Mouse (Mus musculus) kidney, postnatal 0 days (tissue): ENCODE data around the gene Ptprn2. TPM values are rescaled to one million over a fixed set of nuclear protein-coding genes. Genes with fewer than 3 reads are reported as not detected.
A peak's percentile ranks its signal among the peaks of the same experiment; 100 is the strongest.

Experiments used
- ATAC-seq: fragments of 200-750 bp; cut with Nextera tagmentation; replicated peaks from 2 replicates; pipeline ENCODE4 v1.8.0; 2017; ENCODE audit warnings: low read depth, moderate number of reproducible peaks, moderate TSS enrichment, moderate library complexity; ENCODE audit not compliant: low FRiP score
- DNase-seq: peaks from one replicate; pipeline ENCODE4 v3.0.0-alpha.2; 2016; ENCODE audit warnings: low spot score
- H3K27ac ChIP-seq: fragments of 300-500 bp; sonication (generic); 2 replicates; pipeline ENCODE4 v1.5.1; 2014; ENCODE audit warnings: mild to moderate bottlenecking
- H3K27me3 ChIP-seq: fragments of 300-500 bp; sonication (generic); 2 replicates; pipeline ENCODE4 v1.6.1; 2014; ENCODE audit warnings: low read length, mixed read lengths; ENCODE audit not compliant: insufficient read depth
- H3K36me3 ChIP-seq: fragments of 300-500 bp; sonication (generic); 2 replicates; pipeline ENCODE4 v1.6.1; 2014; ENCODE audit warnings: low read length, mixed read lengths; ENCODE audit not compliant: insufficient read depth
- H3K4me1 ChIP-seq: fragments of 300-500 bp; sonication (generic); replicated peaks from 2 replicates; pipeline ENCODE4 v1.6.1; 2014; ENCODE audit warnings: antibody characterized with exemption, low read length, mixed read lengths; ENCODE audit not compliant: insufficient read depth
- H3K4me2 ChIP-seq: fragments of 300-500 bp; sonication (generic); 2 replicates; pipeline ENCODE4 v1.6.1; 2014; ENCODE audit warnings: mild to moderate bottlenecking, low read length, moderate library complexity, mixed read lengths
- H3K4me3 ChIP-seq: fragments of 300-500 bp; sonication (generic); replicated peaks from 2 replicates; pipeline ENCODE4 v1.5.1; 2014; ENCODE audit warnings: low read depth, low read length
- H3K9ac ChIP-seq: fragments of 300-500 bp; sonication (generic); 2 replicates; pipeline ENCODE4 v1.6.1; 2014; ENCODE audit warnings: low read depth, low read length
- H3K9me3 ChIP-seq: fragments of 300-500 bp; sonication (generic); replicated peaks from 2 replicates; pipeline ENCODE4 v1.6.1; 2016; ENCODE audit warnings: low read length, inconsistent platforms, mixed read lengths
- CTCF ChIP-seq: IDR thresholded peaks from 2 replicates; pipeline ENCODE4 v1.5.1; 2016; ENCODE audit warnings: antibody characterized with exemption, low read depth, mild to moderate bottlenecking, moderate library complexity
- WGBS: fragments of 180-500 bp; shearing (Covaris S2); extraction: QIAGEN DNeasy Blood & Tissue Kit; methylation state at CpG from one replicate; pipeline ENCODE4 v1.1.7; 2014; 5-methylcytosine and 5-hydroxymethylcytosine counted together
- polyA plus RNA-seq: library from polyadenylated mRNA; unstranded; fragments of >200 nt; fragmentation: Nextera tagmentation; extraction: Ambion mirVana; gene quantifications from 2 replicates; pipeline ENCODE4 v1.2.1, GENCODE M21; 2015

Gene Ptprn2
- polyA plus RNA-seq, 1 experiment from 2014 or later: 0.03 TPM

- Histone ChIP-seq H3K36me3 (no peaks in the 10 kb centered on the region), H3K9me3 (no peaks in the 10 kb centered on the region), H3K27ac (no peak overlapping the region), H3K4me3 (no peak overlapping the region), H3K27me3 (peaks cover 11% of the 10 kb centered on the region; the same call in 1 of the 2 replicates), H3K9ac (no peak overlapping the region), H3K4me2 (no peak overlapping the region), H3K4me1 (peaks cover 5% of the 10 kb centered on the region; the same call in 1 of the 2 replicates)
- ATAC-seq (no peak), DNase-seq (no peak)
- no peak for TF ChIP-seq CTCF
- 70% methylated on average over 1 of the region's 1 CpGs for WGBS
Measured at GRCm38 (mm10) chr12:116481921-116482320, 3.6 kb upstream of the Ptprn2 start.

GRCm38 (mm10) chr12:116483581-116483980, 1.9 kb upstream of the Ptprn2 start:
- peaks cover 5% of the 10 kb centered on the region; the same call in 1 of the 2 replicates for H3K4me1 ChIP-seq
- H3K9me3 ChIP-seq: no peaks in the 10 kb centered on the region
- ATAC-seq (no peak), DNase-seq (no peak)
- H3K9ac ChIP-seq: no peak overlapping the region
- no peak for TF ChIP-seq CTCF
- H3K27ac ChIP-seq: no peak overlapping the region
- no peak overlapping the region for H3K4me2 ChIP-seq
- 44% methylated on average over 2 of the region's 2 CpGs for WGBS
- no peak overlapping the region for H3K4me3 ChIP-seq
- H3K27me3 ChIP-seq: peaks cover 11% of the 10 kb centered on the region; the same call in 1 of the 2 replicates
- H3K36me3 ChIP-seq: no peaks in the 10 kb centered on the region

- no peak overlapping the region for H3K4me3 ChIP-seq
- WGBS: 79% methylated on average over 8 of the region's 8 CpGs
- H3K36me3 ChIP-seq: no peaks in the 10 kb centered on the region
- H3K27ac ChIP-seq: no peak overlapping the region
- H3K4me2 ChIP-seq: peak overlapping the region; percentile 94; the same call in 1 of the 2 replicates
- peaks cover 5% of the 10 kb centered on the region; the same call in 1 of the 2 replicates for H3K4me1 ChIP-seq
- no peaks in the 10 kb centered on the region for H3K9me3 ChIP-seq
- no peak for DNase-seq
- ATAC-seq: 0 out of 2 replicates have a peak, but pooled peaks have one; percentile 1
- TF ChIP-seq CTCF: no peak
- H3K9ac ChIP-seq: no peak overlapping the region
- peaks cover 11% of the 10 kb centered on the region; the same call in 1 of the 2 replicates for H3K27me3 ChIP-seq
Measured at GRCm38 (mm10) chr12:116484991-116485390, 529 bp upstream of the Ptprn2 start.

GRCm38 (mm10) chr12:116486404-116486730, 847 bp downstream of the Ptprn2 start:
- Histone ChIP-seq H3K4me3 (peak overlapping the region; percentile 37), H3K4me1 (peaks cover 5% of the 10 kb centered on the region; the same call in 1 of the 2 replicates), H3K27me3 (peaks cover 11% of the 10 kb centered on the region; the same call in 1 of the 2 replicates), H3K9me3 (no peaks in the 10 kb centered on the region), H3K36me3 (no peaks in the 10 kb centered on the region), H3K4me2 (peak overlapping the region; percentile 94), H3K27ac (no peak overlapping the region), H3K9ac (no peak overlapping the region)
- DNase-seq (no peak), ATAC-seq (no peak)
- WGBS: 7% methylated on average over 10 of the region's 10 CpGs
- no peak for TF ChIP-seq CTCF

- no peak overlapping the region for H3K9ac ChIP-seq
- no peak overlapping the region for H3K27ac ChIP-seq
- H3K4me1 ChIP-seq: peaks cover 5% of the 10 kb centered on the region; the same call in 1 of the 2 replicates
- ATAC-seq (no peak), DNase-seq (no peak)
- H3K36me3 ChIP-seq: no peaks in the 10 kb centered on the region
- H3K27me3 ChIP-seq: peaks cover 11% of the 10 kb centered on the region; the same call in 1 of the 2 replicates
- no peak overlapping the region for H3K4me2 ChIP-seq
- TF ChIP-seq CTCF: no peak
- 59% methylated on average over 8 of the region's 8 CpGs for WGBS
- H3K9me3 ChIP-seq: no peaks in the 10 kb centered on the region
- no peak overlapping the region for H3K4me3 ChIP-seq
Measured at GRCm38 (mm10) chr12:116488836-116489235, 3.3 kb downstream of the Ptprn2 start.

- Histone ChIP-seq H3K4me2 (no peak overlapping the region), H3K4me3 (no peak overlapping the region), H3K9ac (no peak overlapping the region), H3K9me3 (no peaks in the 10 kb centered on the region), H3K4me1 (peaks cover 4% of the 10 kb centered on the region; the same call in 1 of the 2 replicates), H3K36me3 (no peaks in the 10 kb centered on the region), H3K27me3 (peaks cover 11% of the 10 kb centered on the region; the same call in 1 of the 2 replicates), H3K27ac (no peak overlapping the region)
- ATAC-seq (no peak), DNase-seq (no peak)
- 88% methylated on average over 5 of the region's 5 CpGs for WGBS
- TF ChIP-seq CTCF: no peak
Measured at GRCm38 (mm10) chr12:116490575-116491356, 5.2 kb downstream of the Ptprn2 start.
